Mouse (Mus musculus) liver, adult (tissue): ENCODE results near the gene Fat1.

Experiments used
- GATA4 ChIP-seq: IDR thresholded peaks from 2 replicates; pipeline ENCODE4 v1.6.1; 2014; ENCODE audit warnings: mild to moderate bottlenecking, low read length; ENCODE audit not compliant: insufficient replicate concordance

Gene Fat1

DNA sequence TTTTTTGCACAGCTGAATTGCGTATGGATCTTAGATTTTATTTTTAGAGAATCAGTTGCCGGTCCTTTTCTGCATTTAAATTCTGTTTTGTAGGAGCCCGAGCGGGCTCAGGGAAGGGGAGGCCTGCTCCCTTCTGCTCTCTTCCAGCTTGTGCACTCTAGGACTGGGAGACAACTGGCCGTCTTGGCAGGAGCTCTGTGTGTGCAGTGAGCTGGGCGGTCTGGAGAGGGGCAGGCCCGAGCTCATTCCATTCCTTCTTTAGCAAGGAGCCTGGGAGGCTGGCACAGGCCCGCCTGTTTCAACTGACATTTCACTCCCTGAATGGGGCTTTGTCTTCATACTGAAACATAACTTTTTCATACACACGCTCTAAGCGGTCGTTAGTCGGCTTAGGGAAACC lies 44.8 kb downstream of the Fat1 start:
- no peak for TF ChIP-seq GATA4

DNA sequence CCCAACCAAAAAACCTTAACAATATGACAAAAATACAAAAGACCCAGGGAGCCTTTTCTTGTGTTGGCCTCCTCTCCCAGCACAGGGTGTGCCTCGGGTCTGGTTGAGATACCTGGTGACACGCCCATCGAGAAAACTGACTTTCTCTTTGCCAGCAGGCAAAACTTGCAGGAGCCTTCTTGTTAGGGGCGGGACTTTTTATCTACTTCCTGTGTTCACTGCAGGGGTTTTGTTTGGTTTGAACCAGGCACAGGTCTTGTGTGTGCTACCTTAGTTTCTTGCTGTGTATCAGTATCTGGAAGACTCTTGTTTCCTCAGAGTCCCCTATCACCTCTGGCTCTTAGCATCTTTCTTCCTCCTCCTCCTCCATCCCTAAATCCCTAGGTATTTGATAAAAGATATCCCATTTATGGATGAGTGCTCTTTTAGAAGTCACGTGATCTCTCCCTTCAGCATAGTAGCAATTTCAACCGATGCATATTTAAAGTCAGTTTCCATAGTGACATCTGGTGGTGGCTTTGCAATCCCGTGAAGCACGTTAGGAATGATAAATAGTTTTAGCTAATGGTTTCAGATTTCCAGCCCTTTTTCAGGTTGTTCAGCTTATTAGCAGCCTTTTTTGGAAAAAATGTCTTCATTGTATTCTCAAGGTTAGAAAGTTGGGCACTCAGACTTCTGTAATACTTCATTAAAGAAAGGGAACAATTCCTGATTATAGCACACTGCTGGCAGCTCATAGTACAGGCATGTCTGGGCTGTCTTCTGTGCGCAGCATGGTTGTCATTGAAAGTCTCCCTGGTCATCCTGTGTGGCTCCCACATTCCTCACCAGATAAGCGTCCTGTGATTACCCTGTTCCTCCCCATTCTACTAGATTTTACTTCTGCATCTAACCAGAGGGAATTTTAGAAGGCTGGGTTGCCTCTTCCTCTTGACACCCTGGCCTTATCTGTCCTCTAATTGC lies 50.4 kb downstream of the Fat1 start:
- no peak for TF ChIP-seq GATA4

DNA sequence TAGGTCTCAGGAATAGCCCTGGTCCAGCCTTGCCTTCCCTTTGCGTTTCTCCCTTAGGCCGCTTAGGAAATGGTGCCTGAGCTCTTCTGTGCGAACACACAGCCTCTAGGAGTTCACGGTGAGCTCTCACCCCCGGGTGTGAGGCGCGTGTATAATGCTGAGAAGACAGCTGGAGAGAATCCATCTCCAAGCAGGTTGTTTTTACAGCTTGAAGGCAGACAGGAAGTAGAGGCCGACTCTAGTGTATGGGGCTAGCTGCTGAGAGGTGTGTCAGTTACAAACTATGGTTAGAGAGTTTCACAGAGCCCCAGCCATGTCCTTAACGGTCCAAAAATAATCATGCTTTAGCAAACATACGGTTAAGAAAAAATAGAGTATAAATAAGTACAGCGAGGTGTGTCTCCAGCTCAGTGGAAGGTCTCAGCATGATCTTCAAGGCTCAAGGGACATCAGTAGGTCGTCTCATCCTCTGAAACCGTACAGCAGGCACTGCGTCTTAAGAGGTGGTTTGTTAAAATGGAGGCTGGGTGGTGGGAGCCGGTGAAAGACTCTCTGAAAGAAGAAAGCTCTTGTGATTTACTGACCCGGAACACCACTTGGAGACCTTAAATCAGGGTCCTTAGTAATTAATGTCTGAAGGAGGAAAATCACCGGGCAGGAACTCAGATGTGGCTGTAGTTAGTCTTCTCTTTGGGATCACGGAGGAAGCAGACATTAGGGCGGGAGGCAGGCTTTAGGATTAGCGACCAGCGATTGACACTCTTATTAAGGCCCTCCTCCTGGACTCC lies 56.6 kb downstream of the Fat1 start:
- TF ChIP-seq GATA4 = no peak

DNA sequence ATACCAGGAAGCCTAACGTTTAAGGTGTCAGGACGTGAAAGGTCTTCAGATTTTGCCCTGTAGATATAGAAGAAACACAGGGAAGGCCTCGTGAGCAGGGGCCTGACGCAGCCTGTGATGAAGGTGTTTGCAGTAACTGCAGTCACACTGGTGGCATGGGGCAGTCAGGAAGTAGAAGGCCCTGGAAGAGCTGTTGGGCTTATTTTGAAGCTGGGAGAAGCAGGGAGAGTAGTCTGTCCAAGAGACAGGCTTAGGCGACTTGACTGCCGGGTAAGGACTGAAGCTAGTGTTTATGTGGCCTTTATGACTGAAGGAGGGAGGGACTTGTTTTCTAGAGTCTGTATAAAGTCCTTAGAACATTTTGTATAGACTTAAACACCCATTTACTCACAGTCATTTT lies 57.4 kb downstream of the Fat1 start:
- TF ChIP-seq GATA4 = no peak

DNA sequence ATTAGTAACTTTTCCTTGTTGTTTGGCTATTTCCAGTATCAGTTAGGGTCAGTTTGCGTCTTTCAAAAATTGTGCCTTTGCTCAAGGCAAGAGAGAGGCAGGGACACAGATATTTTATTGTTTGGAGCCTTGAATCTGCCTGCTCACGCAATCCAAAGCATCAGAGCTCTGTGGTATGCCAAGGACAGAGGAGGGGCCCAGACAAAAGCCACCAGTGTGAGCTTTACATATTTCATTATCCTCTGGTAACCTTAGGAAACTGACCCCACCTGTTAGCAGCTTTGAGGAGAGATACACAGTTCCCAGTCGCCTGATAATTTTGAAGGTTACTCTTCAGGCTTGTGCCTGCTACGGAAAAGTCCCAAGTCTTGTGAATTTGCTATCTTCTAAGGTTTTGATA lies 58.1 kb downstream of the Fat1 start:
- no peak for TF ChIP-seq GATA4

DNA sequence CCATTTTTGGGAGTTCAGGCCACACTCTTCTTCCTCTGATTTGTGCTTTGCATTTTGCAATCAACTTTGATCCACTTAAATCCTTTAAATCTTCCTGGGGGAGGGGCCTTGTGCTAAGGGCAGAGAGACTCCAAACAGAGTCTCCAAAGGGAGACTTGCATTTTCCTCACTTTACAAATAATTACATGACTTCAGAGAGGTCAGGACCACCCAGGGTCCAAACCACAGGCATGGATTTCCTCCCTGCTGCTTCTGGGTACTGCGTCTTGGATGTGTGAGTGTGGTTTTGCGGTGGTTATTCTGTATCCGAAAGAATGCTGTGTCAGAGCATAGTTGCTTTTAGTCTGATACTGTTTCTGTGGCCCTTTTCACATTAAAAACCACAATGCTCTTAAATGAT lies 61.2 kb downstream of the Fat1 start:
- no peak for TF ChIP-seq GATA4

DNA sequence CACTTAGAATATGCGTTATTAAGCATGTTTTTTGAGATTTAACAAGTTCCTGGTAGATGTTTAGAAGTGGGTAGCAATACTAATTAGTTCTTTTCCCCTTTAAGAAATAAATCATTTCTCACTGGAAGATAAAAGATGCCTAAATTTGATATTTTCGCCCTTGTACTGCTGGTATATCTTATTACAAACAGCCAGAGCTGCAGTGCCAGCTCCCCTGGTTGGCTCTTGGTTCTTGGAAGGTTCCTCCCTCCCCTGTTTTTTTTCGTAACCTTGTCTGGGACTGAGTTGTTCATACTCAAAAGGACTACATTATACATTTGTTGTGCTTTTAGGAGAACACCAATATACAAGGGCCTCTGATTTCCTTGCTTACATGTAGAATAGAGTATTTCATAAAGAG lies 62.1 kb downstream of the Fat1 start:
- TF ChIP-seq GATA4 = no peak

DNA sequence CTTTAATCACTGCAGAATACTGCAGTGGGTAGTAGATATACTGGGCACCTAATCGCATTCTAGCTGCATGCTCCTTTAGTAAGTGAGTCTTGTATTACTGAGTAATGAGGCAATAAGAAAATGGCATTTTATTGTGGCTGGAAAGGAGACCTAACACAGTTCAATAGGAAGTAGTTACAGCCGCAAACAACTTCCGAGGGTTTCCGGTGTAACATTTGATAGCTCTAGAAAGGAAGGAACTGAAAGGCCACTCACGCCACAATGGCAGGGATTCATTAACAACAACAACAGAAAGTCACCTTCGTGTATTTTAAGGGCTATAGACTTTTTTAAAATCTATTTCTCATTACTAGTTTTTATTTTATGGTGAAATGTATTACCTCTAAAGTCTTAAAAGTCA lies 62.6 kb downstream of the Fat1 start:
- no peak for TF ChIP-seq GATA4

DNA sequence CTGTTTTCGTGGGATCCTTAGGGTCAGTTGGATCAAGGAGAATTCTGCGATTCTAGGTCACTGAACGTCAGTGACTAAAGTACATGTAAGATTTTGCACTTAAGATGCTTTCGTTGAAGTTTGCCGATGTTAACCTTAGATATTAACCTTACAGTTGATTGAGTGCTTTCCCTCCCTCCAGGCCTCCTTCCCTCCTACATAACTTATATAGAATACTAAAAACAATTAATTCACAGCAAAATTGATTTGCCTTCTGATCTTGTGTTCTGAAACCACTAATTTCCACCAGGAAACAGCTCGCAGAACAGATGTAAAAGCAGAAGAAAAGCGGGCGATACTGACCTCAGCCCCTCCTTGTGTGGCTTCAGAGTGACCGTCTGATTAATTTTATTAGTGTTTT lies 63.0 kb downstream of the Fat1 start:
- no peak for TF ChIP-seq GATA4

DNA sequence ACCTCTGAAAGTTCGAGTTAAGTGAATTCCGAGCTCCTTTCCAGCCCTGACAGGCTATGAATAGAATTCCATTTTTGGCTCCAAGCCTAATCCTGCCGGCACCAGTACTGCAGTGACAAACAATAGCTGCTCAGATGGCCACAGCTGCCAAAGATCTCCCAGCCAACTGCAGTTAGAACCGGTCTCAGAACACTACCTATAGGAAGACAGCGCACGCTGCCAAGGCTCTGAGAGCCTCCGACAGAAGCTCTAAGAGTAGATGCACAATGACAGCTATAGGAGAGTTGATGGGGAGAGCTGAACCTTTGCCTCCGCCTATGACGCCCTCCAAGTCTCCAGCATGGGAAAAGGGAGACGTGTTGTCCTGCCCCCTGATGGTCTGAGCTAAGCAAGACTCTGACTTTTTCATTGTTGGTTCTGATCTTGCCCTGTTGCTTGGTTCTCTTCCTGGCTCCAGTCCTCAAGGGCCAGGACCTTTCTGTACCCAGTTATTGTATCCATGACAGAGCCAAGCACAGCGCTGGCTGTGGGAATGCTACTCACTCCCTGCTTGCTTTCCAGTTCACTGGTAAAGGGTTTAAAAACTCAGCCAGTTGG lies 63.5 kb downstream of the Fat1 start:
- TF ChIP-seq GATA4 = no peak

DNA sequence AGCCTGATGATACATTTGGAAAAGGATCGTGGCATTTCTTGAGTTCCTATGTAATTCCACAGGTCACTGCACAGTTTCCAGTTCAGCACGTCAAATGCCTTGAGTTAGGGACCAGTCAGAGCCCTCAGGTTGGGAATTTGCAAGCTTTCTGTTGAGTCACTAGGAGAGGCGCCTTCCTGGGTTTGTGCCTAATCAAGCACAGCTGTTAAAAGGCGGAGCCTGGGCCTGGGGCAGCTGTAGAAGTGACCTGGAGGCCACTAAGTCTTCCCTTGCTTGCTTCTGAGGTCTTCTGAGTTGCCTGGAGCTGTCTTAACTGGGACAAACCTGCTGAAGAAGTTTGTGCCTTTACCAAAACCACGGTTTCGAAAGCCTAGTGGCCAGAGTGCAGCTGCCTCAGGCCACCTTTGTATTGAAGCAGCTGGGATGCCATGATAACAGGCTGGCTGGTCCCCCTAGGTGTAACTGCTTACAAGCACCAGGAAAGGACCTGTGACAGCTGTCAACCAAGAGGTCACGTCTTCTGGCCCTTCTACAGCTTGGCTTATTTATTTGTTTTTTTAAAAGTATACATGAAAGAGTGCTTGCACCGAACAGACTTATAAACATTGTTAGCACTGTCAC lies 66.4 kb downstream of the Fat1 start:
- TF ChIP-seq GATA4 = no peak

DNA sequence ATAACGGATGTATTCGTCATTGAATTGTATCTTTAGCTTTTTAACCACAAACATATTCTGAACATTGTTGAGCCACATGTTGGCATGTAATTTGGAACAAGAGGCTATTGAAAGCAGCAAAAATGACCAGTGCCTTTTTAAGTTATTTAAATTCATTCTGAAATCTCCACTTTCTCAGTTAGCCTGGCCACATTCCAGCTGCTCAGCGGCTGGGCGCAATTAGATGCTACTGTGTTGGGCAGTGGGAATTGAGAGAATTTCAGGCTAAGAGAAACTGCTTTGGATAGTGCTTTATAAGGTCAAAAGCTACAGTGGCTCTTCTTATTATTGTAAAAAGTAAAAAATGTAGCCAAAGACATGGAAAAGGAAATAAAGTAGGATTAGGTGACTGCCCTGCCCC lies 67.4 kb downstream of the Fat1 start:
- no peak for TF ChIP-seq GATA4

DNA sequence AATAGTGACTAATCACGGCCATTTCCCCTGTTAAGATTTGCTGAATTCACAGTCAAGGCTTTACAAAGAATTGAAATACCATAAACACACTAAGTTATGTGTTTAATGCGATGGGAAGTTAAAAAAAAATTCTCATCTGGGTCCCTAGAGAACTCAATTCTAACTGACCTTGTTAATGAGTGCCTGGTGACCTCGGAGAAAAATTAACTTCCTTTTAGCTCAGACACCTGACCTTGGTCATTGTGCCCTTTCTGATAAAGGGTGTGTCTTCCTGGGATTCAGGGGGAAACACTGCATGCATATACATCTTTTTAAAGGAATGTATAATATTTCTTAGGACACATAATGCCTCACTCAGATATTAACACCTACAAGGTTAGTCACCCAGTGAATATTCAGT lies 68.8 kb downstream of the Fat1 start:
- no peak for TF ChIP-seq GATA4

DNA sequence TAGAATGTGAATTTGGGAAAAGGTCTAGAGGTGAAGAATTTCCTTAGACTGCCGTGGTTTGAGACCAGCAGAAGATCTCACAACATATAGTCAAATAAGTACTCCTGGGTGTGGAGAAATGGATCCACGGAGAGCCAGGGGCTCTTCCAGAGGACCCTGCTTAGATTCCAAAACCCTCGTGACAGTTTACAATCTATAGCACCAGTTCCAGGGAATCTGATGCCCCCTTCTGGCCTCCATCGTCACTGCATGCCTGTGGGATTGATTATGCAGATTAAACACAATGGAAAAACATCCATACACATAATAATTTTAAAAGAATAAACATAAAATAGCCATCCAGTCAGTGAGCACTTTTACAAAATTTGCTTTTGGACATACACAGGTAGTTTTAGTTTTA lies 75.4 kb downstream of the Fat1 start:
- TF ChIP-seq GATA4 = no peak

DNA sequence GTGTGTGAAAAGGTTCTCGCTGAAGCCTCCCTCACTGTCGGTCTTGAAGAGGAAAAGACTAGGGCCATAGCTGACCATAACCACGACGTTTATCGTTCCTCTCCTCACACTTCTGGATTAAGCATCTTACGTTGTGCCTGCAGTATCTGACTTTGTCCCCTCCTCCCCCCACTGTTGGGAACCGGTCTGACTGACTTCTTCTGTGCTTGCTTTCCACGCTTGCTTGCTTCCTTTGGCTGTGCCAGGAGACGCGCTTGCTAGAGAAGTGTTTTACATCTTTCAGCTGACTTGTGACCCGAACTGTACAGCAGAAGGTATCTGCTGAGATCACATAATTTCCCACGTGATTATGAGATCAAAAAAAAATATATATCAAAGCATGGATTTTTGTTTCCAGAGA lies 76.5 kb downstream of the Fat1 start:
- no peak for TF ChIP-seq GATA4
